Mouse (Mus musculus) c-Kit-positive CD71-positive TER-119-negative erythroid progenitor cells, embryonic 14.5 days (primary cell): ENCODE measurements at regions not wholly inside any gene's neighbourhood (a gene's known extent, or its start where the extent isn't known, plus 50 kb on each side); places are given as distances from the start of the nearest gene placed in this dataset.

Source experiments
- DNase-seq: peaks from one replicate; pipeline ENCODE4 v3.0.0-alpha.2; 2013; ENCODE audit warnings: low read depth

DNA sequence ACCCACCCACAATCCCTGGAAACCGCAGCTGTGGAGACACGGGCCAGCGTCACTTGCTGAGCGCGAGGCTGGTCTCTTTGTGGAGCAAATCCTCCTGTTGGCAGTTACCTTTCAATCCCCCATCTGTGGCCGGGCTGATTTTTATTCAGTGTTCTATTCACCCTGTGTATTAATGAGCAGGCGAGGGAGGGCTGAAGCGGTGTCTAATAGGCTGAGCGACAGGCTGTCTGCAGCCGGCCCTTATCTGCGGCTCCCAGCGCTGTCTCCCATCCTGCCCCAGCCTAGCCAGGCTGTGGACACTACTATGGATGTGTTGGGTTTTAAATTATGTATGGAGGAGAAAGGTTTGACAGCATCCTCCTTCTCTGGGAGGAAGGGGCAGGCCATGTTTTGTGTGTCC lies 138.3 kb upstream of the Gm26897 start:
- no peak for DNase-seq

DNA sequence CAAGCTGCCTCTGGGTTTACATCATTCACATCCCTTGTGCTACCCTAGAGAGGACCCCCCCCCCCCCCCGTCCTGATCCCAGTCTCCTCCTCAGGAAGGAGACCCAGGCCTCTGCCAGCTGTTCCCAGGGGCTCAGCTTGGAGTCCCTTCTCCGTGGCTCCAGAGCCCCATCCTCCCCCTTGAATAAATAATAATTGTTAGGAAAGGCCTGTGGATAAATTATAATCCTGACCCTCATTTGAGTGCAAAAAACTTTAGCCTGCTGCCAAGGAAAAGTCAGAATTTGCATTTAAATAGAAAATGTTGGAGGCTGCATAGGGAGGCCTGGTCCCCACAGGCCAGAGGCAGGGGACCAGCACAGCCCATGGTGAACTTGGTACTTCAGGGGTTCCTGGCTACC lies 136.0 kb upstream of the Gm26897 start:
- no peak for DNase-seq

DNA sequence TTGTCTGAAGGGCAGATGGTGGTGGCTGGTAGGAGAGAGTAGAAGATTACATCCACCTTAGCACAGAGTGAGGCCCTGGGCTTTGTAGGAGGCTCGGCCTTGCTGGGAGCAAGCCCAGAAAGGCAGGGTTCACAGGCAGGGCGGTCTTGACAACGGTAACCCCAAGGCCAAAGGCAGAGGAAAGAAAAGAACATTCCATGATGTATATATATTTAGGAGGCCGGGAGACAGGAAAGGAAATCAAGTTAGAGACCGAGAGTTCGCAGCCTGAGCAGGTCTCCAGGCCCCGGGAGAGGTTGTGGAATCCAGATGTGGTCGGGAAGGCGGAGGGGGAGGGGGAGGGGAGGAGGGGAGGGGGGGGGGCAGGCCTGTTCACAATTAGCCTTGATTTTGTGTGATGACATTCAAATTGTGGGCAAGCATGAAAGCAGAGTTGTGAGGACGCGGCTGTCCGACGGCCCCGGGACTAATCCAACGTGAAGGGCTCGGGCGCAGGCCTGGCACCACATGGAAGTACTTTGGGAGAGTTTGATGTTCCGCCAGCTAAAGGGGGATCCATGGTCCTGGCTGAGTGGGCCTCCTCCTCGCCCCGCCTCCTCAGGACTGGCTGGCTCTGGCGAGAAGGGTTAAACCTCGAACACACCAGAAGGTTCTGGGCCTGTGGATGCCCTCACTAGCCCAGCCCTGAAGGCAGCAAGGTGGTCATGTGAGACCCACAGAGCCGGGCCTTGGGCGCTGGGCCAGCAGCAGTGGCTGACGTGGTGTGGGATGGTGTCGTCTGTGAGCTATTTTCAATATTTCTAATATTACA lies 131.8 kb upstream of the Gm26897 start:
- no peak for DNase-seq

DNA sequence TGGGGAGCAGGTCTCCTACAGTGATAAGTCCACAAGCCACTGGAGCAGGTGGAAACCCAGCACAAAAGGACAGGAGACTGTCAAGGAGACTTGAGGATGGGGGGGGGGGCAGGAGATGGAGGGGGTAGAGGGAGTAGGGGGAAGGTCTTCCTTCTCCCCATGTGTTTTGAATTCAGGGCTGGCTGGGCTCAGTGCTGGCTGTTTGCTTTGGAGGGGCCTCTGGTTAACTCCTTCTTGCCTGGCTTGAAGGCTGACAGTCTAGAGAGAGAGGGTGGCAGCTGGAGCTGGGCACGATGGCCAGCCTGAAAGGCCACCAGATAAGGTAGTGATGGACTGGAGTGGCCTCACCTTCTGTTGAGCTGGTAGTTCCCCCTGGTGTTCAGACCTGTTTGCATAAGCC lies 120.0 kb upstream of the Gm26897 start:
- no peak for DNase-seq

DNA sequence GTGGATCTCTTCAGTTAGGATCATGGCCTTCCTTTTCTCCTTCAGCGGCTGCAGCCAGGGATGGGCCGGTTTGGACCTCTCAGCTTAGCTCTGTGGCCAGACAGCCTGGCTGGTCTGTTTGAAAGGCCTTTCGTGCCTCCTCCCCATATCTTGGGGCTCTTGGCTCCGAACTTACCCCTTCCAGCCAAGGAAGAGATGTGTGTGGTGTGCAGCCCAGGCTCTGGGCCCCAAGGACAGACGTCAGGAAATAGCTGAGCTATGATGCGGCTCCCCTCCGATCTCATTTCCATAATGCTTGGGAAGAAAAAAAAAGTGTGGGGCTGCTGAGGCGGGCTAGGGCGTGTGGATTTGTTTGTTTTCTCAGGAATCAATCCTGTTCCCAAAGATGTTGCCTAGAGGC lies 113.8 kb upstream of the Gm26897 start:
- DNase-seq = no peak

DNA sequence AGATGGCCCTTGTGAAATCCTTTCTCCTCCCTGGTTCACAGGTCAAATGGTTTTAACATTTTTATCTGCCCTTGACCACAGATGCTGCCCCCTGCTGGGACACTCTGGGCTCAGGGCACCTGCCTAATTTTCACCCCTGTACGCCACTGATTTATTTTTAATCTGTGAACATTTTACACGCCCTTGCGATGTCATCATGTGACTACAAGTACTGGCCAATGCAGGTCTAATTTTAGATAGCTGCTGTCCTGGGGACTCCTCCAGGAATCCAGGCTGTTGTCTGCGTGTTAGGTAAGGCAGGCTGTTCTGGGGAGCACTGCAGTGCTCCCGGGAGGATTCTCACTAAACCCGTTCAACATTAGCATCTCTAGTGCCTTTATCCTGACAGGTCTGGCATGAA lies 113.1 kb upstream of the Gm26897 start:
- DNase-seq = no peak

DNA sequence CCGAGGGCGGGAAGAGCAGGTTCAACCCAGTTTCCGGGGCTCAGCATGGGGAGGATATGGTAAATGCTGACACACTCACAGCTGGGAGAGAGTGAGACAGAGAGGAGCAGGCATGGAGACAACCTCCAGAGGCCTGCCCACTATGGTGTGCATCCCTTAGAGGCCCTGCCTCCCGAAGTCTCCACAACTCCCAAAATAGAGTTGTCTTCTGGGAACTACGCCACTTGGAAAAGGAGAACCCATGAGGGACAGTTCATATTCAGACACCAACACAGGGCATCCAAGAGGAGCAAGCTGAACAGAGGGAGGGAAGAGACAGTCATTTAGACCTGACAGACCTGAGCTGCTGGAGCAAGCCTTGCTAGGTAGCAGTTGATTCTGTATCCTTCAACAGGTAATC lies 111.2 kb upstream of the Gm26897 start:
- DNase-seq = no peak

DNA sequence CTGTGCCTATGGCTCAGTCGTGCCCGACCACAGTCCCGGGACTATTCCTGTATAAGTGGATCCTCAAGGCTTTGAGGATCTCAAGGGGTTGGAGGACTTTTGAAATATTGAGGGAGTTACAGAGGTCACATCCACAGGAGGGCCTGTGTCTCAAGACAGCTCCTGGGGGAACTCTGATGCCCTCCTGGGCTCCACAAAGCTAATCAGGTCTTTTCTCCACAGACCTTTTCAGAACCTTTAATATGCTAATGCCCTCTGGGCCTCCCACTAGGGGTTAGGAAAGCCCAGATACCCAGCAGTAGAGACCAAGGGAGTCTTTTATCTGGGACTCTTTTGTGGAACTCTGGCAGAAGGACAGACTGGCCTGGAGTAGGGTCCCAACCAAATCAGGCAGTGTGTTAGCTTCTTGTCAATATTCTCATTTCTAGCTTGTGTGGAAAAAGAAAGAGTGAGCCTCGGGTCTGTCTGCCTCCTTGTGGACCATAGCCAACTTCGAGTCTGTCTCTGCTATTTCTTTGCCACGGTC lies 107.4 kb upstream of the Gm26897 start:
- no peak for DNase-seq

DNA sequence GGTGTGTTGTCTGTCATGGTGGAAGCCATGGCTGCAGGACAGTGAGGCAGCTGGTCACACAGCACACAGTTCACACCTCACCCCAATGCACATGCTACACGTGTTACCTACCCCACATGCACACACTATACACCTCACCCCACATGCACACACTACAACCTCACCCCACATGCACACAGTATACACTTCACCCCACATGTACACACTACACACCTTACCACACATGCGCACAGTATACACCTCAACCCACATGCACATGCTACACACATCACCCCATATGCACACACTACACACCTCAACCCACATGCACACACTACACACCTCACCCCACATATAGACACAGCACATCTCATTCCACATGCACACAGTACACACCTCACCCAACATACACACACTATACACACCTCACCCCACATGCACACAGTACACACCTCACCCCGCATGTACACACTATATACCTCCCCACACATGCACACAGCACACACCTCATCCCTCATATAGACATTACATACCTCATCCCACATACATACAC lies 103.3 kb upstream of the Gm26897 start:
- no peak for DNase-seq

DNA sequence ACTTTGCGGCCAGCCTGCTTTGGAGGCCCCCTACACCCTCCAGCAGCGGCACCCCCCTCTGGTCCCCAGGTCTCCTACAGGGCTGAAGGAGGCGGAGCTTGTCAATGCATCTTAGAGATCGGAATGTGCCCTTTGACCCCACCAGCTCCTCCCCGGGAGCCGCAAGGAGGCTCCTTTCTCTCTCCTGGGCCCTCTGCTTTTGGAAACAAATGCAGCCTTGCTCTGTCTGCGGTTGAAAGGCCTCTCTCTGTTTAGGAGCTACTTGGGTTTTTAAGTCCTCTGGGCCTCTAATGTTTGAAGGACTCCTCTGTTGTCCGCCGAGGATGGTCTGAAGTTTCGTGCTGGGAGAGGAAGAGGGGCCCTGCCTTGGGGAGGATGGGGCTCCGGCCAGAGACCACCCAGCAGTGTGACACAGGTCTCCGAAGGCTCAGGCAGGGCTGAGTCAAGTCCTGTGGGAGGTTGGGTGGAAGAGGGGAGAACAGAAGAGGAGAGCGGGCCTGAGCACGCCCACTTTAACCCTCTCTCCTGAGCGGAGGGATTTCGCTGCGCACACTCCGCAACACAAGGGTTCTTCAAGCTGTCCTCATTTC lies 102.1 kb upstream of the Gm26897 start:
- DNase-seq = no peak

DNA sequence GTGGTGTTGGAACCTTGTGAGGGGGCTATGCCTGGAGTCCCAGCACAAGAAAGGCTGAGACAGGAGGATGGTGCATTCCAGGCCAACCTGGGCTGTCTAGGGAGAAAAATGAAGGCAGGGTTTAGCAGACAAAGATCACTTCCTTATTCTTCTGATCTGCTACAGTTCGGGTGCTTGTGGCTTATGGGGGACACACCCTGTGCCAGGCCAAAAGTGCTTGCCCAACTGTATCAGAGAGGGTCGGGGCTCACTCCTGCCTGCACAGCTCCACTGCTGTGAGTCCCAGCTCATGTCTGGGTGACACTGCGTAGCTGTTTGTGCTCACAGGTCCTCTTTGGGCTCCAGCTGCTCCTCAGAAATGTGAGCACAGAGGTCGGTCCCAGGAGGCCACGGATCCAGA lies 98.6 kb upstream of the Gm26897 start:
- no peak for DNase-seq

DNA sequence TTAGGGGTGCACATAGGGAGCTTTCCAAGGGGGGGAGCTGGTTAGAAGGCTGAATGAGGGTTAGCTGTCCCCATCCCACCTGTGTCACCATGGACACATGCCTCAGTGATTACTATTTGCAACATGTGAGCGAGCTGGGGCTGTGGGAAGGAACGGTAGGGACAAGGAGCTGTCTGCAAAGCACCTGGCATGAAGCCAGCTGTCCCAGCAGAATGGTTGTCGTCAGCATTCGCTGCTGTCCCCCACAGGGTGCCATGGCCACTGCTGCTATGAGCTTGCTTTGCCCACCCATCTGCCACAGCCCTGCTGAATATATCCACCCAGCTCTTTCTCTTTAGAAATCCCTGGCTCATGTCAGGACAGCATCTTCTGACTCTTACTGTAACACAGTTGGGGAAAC lies 96.8 kb upstream of the Gm26897 start:
- DNase-seq = no peak

DNA sequence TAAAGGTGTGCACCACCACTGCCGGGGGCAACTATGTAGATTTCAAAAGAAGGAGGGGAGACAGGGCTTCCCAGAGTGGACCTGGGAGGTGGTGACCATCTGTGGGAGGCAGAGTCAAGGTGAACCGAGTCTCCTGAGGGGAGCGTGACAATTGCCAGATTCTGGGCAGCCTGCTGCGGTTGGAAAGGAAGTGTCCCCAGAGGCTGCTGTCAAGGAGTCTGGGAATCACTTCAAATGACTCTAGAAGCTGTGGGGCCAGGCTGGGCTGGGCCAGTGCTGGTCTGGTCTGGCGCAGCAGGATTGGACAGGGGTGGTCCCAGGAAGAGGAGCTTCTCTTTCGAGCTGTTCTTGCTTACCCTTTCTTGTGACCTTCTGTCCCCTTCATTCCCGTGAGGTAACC lies 95.4 kb upstream of the Gm26897 start:
- no peak for DNase-seq

DNA sequence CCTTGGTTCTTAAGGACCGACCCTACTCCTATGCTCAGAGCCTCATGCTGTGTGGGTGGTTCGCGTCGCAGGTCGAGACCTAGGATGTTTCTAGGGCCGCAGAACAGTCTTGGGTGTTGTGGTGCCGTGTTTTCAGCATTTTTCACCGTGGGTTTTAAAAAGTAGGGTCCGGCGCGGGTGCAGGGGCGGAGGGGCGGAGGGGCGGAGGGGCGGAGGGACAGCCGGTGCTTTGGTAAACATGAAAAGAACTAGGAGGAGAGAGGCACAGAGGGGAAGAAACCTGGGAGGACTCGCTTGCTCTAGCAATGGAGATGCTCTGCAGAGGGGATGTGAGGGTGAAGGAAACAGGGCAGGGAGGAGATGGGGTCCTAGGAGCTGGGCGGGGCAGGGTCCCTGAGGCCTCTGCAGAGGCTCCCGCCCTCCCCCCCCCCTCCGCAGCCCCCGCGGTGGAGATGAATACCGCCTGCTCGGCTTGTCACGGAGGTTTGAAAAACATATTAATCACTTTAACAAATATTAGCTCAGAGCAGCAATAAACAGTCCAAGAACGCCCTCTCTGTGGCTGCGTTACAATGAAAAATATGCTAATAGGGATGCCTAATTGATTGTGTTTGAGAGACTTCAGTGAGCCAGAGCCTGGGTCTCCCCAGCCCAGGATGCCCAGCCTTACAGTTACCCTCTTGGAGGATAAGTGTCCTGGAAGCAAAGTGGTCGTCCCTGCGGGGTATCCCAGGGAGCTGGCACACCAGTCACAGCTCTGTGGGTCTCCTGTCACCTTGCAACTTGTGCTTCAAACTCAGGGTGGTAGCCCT lies 94.0 kb upstream of the Gm26897 start:
- DNase-seq = no peak

DNA sequence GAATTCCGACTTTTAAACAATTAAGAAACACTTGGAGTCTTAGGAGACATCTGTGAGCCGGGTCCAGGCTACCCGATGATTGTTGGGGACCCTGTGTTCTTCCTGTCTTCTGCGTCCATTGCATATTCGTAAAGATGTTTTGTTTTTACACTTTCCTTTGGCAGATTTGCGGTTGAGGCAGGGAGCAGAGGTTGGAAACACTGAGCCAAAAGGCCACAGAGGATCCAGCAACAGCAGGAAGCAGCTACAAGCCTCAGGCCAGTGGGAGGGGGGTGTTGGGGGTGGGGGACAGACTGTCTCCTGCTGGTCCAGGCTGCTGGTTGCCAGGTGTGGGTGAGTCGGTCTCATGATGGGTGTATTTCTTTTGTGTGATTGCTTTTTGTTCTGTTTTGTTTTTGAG lies 92.7 kb upstream of the Gm26897 start:
- no peak for DNase-seq

DNA sequence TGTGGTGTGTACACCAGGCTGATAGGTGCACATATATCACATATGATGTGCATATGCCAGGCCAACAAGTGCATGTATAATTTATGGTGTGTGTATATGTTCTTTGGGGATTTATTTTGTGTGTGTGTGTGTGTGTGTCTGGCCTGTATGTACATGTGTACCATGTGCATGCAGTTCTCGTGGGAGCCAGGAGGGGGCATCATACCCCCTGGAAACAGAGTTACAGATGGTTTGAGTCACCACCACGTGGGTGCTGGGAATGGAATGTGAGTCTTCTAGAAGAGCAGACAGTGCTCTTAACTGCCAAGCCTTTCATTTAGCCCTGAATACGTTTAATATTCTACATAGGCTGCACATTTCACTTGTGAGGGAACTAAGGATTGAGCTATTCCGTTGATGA lies 92.0 kb upstream of the Gm26897 start:
- no peak for DNase-seq

DNA sequence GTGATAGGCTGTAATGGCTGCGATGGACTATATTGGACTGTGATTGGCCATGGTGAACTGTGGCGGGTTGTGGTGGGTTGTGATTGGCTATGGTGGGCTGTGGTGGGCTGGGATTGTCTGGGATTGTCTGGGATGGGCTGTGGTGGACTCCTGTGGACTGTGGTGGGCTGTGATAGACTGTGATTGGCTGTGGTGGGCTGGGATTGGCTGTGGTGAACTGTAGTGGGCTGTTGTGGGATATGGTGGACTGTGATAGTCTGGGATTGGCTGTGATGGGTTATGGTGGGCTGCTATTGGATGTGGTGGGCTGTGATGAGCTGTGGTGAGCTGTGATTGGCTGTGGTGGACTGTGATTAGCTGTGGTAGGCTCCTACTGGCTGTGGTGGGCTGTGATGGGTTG lies 89.6 kb upstream of the Gm26897 start:
- DNase-seq = no peak

DNA sequence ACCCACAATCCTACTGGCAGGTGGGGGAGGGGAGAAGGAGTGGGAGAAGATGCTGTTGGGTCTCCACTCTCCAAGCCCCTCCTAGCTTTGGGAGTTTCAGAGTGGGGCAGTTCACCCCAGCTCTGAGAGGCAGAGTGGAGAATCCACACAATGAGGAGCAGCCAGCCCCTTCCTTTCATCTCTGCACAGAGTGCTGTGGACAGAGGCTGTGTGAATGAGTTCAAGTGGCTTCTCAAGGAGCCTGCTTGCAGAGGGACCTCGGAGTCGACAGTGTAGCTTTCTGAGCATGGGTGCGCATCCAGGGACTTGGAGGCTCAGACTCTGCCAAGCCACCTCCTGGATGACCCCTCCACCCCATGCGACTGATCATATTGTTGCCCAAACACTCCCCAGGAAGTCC lies 88.9 kb upstream of the Gm26897 start:
- no peak for DNase-seq

DNA sequence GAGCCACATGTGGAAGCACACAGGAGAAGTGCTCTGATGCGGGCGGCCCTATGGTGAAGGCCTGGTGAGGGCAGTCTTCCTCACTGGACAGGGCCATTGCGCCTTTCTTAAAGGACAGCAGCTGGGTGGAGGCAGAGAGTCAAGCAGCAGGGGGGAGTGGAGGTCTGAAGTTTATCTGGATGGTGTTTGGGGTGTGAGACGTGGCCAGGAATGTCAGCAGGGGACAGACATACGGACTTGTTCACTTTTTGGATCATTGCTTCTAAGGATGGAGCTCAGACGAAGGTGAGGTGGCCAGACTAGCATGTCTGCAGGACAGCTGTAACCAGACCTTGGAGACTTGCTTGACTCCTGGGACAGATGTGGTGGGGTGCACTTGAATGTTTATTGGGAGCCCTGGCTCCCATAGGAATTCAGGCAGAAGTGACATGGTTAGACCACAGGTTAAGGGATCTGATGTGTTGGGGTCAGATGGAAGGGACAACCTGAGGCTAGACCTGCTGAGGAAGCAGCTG lies 86.0 kb upstream of the Gm26897 start:
- no peak for DNase-seq

DNA sequence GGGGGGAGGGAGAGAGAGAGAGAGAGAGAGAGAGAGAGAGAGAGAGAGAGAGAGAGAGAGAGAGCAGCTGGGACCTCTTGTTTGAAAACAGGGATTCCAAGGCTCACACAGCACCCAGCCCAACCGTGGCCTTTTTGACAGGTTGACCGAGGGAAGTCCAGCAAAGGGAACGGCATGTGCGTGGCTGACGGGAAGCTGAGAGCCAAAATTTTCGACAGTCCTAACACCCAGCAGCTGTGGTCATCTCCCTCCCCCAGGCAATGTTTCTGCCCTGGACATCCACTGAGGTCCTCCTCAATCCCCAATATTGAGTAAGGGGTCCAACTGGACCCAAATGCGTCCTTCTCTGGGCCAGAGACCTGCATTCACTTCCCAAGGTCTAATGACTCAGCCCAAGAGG lies 85.2 kb upstream of the Gm26897 start:
- no peak for DNase-seq

DNA sequence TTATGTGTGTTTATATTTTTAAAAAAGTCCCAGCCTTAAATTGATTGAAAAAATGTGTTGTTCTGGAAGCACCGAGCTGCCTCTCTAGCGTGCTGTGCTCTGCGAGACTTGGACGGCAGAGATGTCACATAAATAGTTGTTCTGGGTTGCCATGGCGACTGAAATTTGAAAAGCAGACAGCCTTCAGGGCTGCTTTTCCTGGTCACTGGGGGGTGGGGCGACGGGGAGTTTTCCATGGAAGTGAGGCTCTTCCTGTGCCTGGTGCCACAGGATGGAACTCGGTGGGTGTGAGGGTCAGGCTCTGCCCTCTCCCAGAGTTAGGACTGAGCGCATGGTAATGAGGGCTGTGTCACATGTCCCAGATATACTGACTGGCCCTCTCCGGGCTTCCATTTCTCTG lies 84.7 kb upstream of the Gm26897 start:
- DNase-seq = no peak

DNA sequence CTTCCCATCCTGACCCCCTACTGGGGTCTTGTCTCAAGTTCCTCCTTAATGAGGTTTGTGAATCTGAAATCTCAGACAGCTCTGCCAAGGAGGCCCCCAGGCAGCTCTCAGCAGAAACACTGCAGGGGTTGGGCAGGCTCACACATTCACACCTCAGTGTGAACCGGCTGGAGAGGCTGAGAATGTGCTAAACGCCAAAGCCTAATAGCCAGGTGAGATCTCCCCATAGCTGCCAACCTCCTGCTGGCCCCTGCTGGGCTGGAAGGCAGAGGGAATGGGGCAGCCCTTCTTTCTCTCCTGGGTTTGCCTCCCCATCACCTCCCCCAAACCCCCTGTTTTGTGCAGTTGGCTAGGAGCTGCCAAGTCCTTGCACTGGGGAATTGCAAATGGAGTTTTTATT lies 81.3 kb upstream of the Gm26897 start:
- DNase-seq = no peak

DNA sequence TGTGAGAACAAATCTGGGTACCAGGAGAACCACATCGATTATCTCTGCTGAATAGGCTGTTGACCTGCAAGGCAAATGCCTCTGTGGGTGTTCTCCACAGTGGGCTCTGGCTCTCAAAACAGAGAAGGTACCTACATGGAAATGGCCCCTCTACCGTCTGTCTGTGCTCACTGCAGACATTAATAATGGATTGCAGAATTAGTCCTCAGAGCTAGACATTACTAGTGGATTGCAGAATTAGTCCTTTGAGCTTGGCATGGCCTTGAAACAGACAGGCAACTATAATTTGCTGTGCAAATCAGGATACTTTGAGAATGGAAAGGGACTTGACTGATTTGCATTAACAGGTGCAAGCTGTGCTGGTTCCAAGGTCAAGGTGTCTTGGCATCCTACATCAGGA lies 77.3 kb upstream of the Gm26897 start:
- no peak for DNase-seq
